Mouse (Mus musculus): ENCODE results near the gene 9430097D07Rik. TPM values are rescaled to one million over a fixed set of nuclear protein-coding genes. Genes with fewer than 3 reads are reported as not detected.

The 9430097D07Rik gene
- total RNA-seq (2023): not detected

GRCm38 (mm10) chr2:32575586-32576160 lies at the start of gene 9430097D07Rik:
Gene 9430097D07Rik (minus strand): TSS chr2:32575684.

GRCm38 (mm10) chr2:32621517-32621859 lies 46.0 kb upstream of the 9430097D07Rik start, which contains the start of gene Ak1:
Gene Ak1 (plus strand): TSS chr2:32621758.

GRCm38 (mm10) chr2:32599409-32599808 lies 23.9 kb upstream of the 9430097D07Rik start, which contains the start of gene St6galnac6:
Gene St6galnac6 (plus strand): TSS chr2:32599709.

GRCm38 (mm10) chr2:32586871-32587351 lies 11.4 kb upstream of the 9430097D07Rik start, which contains the start of gene St6galnac4:
Gene St6galnac4 (plus strand): TSS chr2:32587095.

GRCm38 (mm10) chr2:32574497-32574896 lies 987 bp downstream of the 9430097D07Rik start, which contains the start of gene Pip5kl1:
Gene Pip5kl1 (plus strand): TSS chr2:32574797.

GRCm38 (mm10) chr2:32570698-32571494 lies 4.6 kb downstream of the 9430097D07Rik start, which contains the start of gene Dpm2:
Gene Dpm2 (plus strand): TSS chr2:32570858.

GRCm38 (mm10) chr2:32534733-32535471 lies 40.6 kb downstream of the 9430097D07Rik start, which contains the start of gene Fam102a:
Gene Fam102a (plus strand): TSS chr2:32535332.

Other genes with a start within 250 kb of the 9430097D07Rik start
- 137 TPM for gene Ciz1, start 223.4 kb downstream of the 9430097D07Rik start, total RNA-seq (2023)
- not detected for gene Dnm1, start 222.3 kb downstream of the 9430097D07Rik start, total RNA-seq (2023)
- 23.0 TPM for gene 1110008P14Rik, start 193.7 kb downstream of the 9430097D07Rik start, total RNA-seq (2023)
- 2.4 TPM for gene Lcn2, start 187.4 kb downstream of the 9430097D07Rik start, total RNA-seq (2023)
- 8.5 TPM for gene Ptges2, start 179.8 kb downstream of the 9430097D07Rik start, total RNA-seq (2023)
- 4.7 TPM for gene Naif1, start 125.2 kb downstream of the 9430097D07Rik start, total RNA-seq (2023)
- 65.7 TPM for gene Slc25a25, start 124.2 kb downstream of the 9430097D07Rik start, total RNA-seq (2023)
- 137 TPM for gene Fam102a, start 40.4 kb downstream of the 9430097D07Rik start, total RNA-seq (2023)
- 63.7 TPM for gene Dpm2, start 4.8 kb downstream of the 9430097D07Rik start, total RNA-seq (2023)
- gene Pip5kl1, start 887 bp downstream of the 9430097D07Rik start, total RNA-seq (2023): 0.89 TPM
- 21.0 TPM for gene St6galnac4, start 11.4 kb upstream of the 9430097D07Rik start, total RNA-seq (2023)
- 2.3 TPM for gene St6galnac6, start 24.0 kb upstream of the 9430097D07Rik start, total RNA-seq (2023)
- gene Ak1, start 46.1 kb upstream of the 9430097D07Rik start, total RNA-seq (2023): not detected
- gene Eng, start 70.9 kb upstream of the 9430097D07Rik start, total RNA-seq (2023): 19.8 TPM
- gene Fpgs, start 128.5 kb upstream of the 9430097D07Rik start, total RNA-seq (2023): 28.2 TPM
- 99.3 TPM for gene Cdk9, start 137.4 kb upstream of the 9430097D07Rik start, total RNA-seq (2023)
- 102 TPM for gene Sh2d3c, start 145.4 kb upstream of the 9430097D07Rik start, total RNA-seq (2023)
- not detected for gene 6330409D20Rik, start 165.3 kb upstream of the 9430097D07Rik start, total RNA-seq (2023)
- gene Tor2a, start 181.6 kb upstream of the 9430097D07Rik start, total RNA-seq (2023): 27.7 TPM
- gene Ttc16, start 199.9 kb upstream of the 9430097D07Rik start, total RNA-seq (2023): not detected
- gene Ptrh1, start 200.1 kb upstream of the 9430097D07Rik start, total RNA-seq (2023): 3.4 TPM
- not detected for gene Cfap157, start 208.7 kb upstream of the 9430097D07Rik start, total RNA-seq (2023)